Mouse (Mus musculus): ENCODE data around the gene Parp6.
A peak's percentile ranks its signal among the peaks of the same experiment; 100 is the strongest.

Gene Parp6

DNA sequence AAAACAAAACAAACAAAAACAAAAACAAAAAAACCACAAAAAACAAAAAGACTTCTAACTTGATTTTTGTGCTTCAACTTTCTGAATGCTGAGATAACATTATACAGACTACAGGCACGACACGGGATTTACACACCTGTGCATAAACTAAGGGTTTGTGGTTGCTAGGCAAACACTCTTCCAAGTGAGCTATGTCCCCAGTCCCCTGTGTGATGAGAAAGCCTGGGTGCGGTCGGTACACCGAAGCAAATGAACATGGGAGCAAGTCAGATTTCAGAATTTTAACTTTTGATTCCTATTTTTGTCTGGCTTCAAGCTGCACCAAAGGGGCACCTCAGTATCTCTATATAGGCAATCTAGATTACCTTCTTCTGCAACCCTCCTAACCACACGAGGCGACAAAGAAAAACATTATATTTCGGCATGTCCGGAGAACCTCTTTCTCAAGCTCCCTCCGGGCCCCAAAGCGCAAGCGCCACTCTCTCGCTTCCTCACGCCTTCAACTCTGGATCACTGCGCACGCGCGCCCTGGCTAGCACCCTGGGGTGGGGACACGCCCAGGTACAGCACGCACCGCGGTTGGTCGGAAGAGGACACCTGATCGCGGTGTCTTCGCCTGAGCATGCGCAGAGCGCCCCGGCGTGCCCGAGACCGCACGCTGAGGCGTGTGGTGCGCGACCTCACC, at the start of gene Parp6:
Gene Parp6, plus strand, starts transcription at position 663 of the 685 bp plus-strand sequence.
- peak; percentile 100 for DNase-seq (ENCODE audit: inconsistent ontology term)

DNA sequence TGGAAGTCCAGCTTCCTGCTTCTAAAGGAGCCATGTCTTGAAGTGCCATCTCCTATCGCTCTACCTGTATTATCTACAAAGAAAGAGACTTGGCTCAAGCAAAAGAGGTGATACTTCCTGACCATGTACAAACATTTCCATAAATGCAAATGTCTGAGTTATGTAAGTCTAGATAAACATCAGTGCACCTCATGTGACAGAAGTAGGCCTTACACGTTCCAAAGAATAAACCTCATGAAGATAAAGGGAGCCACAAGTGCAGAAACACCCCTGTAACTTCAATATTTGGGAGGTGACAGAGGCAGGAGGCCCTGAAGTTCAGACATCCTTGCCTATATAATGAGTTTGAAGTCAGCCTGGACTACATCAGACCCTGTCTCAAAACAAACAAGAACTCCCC, 45.2 kb upstream of the Parp6 start:
- DNase-seq (ENCODE audit: inconsistent ontology term): no peak

- peak; percentile 17 for DNase-seq (ENCODE audit: inconsistent ontology term)
Measured at GRCm38 (mm10) chr9:59577401-59577800, 39.7 kb upstream of the Parp6 start.

GRCm38 (mm10) chr9:59577844-59578504, 39.1 kb upstream of the Parp6 start, which contains the start of gene Celf6:
Gene Celf6 (plus strand): TSS chr9:59577917.
- DNase-seq (ENCODE audit: inconsistent ontology term): peak; percentile 94

- no peak for DNase-seq (ENCODE audit: inconsistent ontology term)
Measured at GRCm38 (mm10) chr9:59578505-59578867, 38.6 kb upstream of the Parp6 start.

GRCm38 (mm10) chr9:59584871-59585308, 32.2 kb upstream of the Parp6 start:
- DNase-seq (ENCODE audit: inconsistent ontology term): peak; percentile 76

DNA sequence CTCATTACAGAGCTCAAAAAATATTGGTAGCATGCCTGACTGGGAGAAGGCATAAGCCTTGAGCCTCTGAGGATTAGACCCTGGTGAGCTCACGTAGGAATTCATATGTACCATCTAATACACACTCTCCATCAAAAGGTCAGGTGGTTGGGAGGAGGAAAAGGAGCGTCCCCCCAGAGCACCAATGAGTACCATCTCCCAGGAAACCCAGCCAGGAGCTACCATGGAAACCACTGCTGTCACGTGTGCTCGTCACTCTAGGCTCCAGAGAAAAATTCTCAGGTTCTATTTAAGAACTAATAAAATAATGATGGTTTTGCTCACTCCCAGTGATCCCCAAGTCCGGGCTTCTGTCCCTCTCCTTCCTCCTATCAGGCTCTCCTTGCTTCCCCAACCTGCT, 28.8 kb upstream of the Parp6 start:
- no peak for DNase-seq (ENCODE audit: inconsistent ontology term)

GRCm38 (mm10) chr9:59588710-59589671, 28.1 kb upstream of the Parp6 start:
- DNase-seq (ENCODE audit: inconsistent ontology term): no peak

- DNase-seq (ENCODE audit: inconsistent ontology term): peak; percentile 22
Measured at GRCm38 (mm10) chr9:59589703-59590439, 27.2 kb upstream of the Parp6 start.

DNA sequence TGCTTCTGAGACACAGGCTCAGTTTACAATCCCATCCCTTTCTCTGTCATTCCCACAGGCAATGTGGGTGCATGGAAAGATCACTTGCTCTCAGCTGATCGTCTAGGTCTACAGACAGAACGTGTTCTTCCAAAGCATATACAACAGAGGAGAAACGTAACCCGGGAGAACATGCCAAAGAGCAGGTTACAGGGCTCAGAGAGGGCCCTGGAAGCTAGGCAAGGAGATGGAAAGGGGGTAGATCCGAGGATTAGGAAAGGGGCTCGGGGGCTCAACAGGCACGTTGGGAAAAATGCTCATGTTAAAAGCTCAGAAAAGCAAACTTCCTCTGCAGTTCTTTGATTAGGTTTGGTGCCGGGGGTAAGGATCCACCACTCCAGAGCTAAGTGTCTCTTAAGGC, 15.4 kb upstream of the Parp6 start:
- no peak for DNase-seq (ENCODE audit: inconsistent ontology term)

- no peak for DNase-seq (ENCODE audit: inconsistent ontology term)
Measured at GRCm38 (mm10) chr9:59605967-59606366, 11.1 kb upstream of the Parp6 start.

- DNase-seq (ENCODE audit: inconsistent ontology term): no peak
Measured at GRCm38 (mm10) chr9:59610950-59611349, 6.1 kb upstream of the Parp6 start.

DNA sequence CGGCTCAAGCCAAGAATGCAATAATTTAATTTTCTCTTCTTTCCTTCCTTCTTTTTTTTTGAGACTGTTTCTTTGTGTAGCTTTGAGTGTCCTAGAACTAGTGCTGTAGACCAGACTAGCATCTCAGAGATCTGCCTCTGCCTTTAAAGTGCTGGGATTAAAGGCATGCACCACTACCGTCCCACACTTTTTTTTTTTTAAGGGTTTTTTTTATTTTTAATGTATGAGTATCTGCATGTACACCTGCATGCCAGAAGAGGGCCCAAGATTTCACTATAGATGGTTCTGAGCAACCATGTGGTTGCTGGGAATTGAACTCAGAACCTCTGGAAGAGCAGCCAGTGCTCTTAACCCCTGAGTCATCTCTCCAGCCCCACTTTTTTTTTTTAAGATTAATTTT, 1.3 kb upstream of the Parp6 start:
- DNase-seq (ENCODE audit: inconsistent ontology term): no peak

- no peak for DNase-seq (ENCODE audit: inconsistent ontology term)
Measured at GRCm38 (mm10) chr9:59617307-59617973, 356 bp downstream of the Parp6 start.

GRCm38 (mm10) chr9:59638372-59638771, 21.3 kb downstream of the Parp6 start:
- DNase-seq (ENCODE audit: inconsistent ontology term): no peak

- no peak for DNase-seq (ENCODE audit: inconsistent ontology term)
Measured at GRCm38 (mm10) chr9:59639936-59640335, 22.9 kb downstream of the Parp6 start.

DNA sequence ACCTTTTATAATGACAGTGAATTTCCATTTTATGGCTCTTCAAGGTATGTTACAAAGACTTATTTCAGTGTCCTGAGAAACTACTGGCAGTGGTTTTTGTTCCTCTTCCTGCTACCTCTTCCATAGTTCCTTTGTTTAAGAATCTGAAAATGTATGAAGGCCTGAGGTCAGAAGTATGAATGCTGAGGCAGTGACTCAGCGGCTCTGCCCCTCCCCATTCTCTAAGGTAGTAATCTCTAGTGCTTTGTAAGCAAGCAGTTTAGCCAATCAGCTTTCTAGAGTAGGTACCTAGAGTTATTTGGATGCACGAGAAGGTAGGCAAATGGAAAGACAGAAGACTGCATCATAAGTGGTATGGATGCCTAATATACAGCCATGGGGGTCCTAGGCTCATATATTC, 24.2 kb downstream of the Parp6 start:
- no peak for DNase-seq (ENCODE audit: inconsistent ontology term)

DNA sequence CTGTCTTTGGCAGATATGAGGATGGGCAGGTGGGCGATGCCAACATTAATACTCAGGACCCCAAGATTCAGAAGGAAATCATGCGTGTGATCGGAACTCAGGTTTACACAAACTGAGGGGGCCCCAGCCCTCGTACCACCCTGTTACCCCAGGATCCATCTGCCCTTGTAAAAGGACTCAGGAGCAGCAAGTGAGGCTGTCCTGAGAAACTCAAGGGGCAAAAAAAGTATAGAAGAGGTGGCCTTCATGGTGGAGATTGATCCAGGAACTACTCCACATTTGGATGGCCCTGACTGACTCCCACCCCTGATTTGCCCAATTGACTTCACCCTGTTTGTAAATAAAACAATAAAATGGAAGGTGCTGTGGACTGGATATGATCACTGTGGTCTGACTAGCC, 32.8 kb downstream of the Parp6 start:
- no peak for DNase-seq (ENCODE audit: inconsistent ontology term)

DNA sequence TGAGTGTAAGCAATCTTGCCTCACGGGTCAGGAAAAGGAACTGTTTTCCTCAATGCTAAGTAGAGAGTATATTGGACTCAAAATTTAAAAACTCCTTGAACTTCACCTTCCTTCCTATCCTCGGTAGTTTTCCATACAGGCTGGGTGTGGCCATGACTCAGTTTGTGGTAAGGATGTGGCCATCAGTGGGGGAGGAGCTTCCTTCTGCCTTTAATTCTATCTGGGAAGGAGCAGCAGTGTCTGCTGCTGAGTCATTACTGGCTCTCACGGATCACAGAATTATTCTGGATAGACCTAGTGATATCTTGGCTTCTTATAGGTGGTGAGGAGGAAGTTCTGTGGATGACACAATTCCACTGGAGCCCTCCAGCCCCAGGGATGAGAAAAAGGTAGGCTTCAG, 36.3 kb downstream of the Parp6 start:
- DNase-seq (ENCODE audit: inconsistent ontology term): peak; percentile 51

DNA sequence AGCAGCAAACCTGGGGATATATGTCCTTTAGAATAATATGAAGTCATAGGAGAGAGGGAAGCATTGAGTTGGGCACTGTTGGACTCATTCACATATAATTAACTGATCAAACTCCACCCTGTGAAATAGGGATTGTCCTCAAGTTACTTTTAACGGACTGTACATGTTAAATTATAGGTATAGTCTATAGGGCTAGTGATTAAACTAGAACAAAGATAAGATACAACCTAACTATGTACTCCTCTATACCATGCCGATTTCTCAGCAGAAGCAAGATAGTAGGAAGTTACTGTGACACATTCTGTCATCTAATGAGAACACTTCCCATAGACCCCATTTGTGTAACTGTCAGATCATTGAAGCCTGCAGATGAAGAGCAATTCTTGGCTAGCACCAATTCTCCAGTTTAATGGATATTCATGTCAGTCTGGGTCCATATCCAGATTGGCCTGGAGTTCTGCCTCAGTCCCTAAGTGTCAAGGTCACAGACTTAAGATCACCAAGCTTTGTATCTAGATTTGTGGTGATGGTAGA, 37.4 kb downstream of the Parp6 start:
- DNase-seq (ENCODE audit: inconsistent ontology term): no peak
